9 mouse cellular contexts compared by ENCODE assay signal in the genomic region with DNA sequence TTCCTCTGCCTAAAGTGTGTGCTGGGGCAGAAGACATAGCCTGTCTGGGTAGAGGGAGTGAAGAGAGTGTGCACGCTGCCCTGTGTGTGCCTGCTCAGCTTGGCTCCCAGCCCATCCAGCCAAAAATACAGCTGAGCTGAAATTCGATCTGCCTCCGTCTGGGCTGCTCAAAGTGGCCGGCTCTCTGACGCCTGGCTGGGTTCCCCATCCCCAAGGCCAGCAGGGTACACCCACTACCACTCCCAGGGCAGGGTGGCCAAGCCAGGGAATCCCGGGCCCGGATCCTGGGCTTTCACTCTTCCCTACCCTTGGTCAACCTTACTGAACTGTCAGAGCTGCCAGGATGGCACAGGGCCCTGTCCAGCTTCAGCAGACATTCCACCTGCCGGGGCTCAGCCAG. TPM values are rescaled to one million over a fixed set of nuclear protein-coding genes. Genes with fewer than 3 reads are reported as not detected.
DNase-seq lines count a peak whose midpoint lies in the region; ATAC-seq lines count a peak whose summit lies in the region.
"Had no signal": no experiment of that assay in that cellular context is flagged by ENCODE, and none has a peak within 500 bp of the region (broad histone marks: within the 10 kb centered on the region; RNA-seq: fewer than 3 reads in every experiment).

No protein-coding gene starts in this region.

- peaks cover 16% of the 10 kb centered on the region for H3K36me3 ChIP-seq in megakaryocyte, embryonic 14.5 days (replicated peaks; ENCODE audit: low read length)
- no peaks in the 10 kb centered on the region for H3K36me3 ChIP-seq in stomach, embryonic 15.5 days

- DNase-seq in brain, adult 2 months (ENCODE audit: low read depth, low spot score): peak; percentile 53
- peak; percentile 90 for DNase-seq in gastrocnemius, postnatal 14 days
- DNase-seq in kidney, adult 8-10 months: peak; percentile 51 to 58
- DNase-seq in spleen, adult 12 weeks (ENCODE audit: low spot score): no peak

- no peak for ATAC-seq in megakaryocyte, adult 5-6 weeks (ENCODE audit: poor library complexity, severe bottlenecking)
- no peak for ATAC-seq in stomach, embryonic 15.5 days (ENCODE audit: insufficient read depth, low FRiP score, low read depth)
- no peak for ATAC-seq in monocyte, adult 5-6 weeks (replicated peaks; ENCODE audit: insufficient number of reproducible peaks, low FRiP score, low TSS enrichment, poor library complexity, severe bottlenecking)

- peaks cover 2% of the 10 kb centered on the region for H3K27me3 ChIP-seq in megakaryocyte, embryonic 14.5 days (replicated peaks)
- H3K27me3 ChIP-seq in stomach, embryonic 15.5 days (replicated peaks): no peaks in the 10 kb centered on the region

- intact Hi-C loops in gastrocnemius, postnatal 14 days (cut with DNase I; ENCODE audit: low total_unique reads): no loop called here

- H3K4me1 ChIP-seq in megakaryocyte, embryonic 14.5 days: peaks cover 94% of the 10 kb centered on the region
- H3K4me1 ChIP-seq in stomach, embryonic 15.5 days: peaks cover 76% of the 10 kb centered on the region

- whole genome bisulfite sequencing in stomach, embryonic 15.5 days: 23% methylated on average over 8 of the region's 8 CpGs

- H3K9ac ChIP-seq in stomach, embryonic 15.5 days: no peak overlapping the region

- no peaks in the 10 kb centered on the region for H3K9me3 ChIP-seq in megakaryocyte, embryonic 14.5 days
- no peaks in the 10 kb centered on the region for H3K9me3 ChIP-seq in stomach, embryonic 15.5 days

- peak overlapping the region; percentile 31 for H3K4me3 ChIP-seq in megakaryocyte, embryonic 14.5 days (replicated peaks)
- H3K4me3 ChIP-seq in stomach, embryonic 15.5 days (replicated peaks): no peak overlapping the region

- H3K4me2 ChIP-seq in stomach, embryonic 15.5 days: no peak overlapping the region

- peak overlapping the region; percentile 77 for H3K27ac ChIP-seq in stomach, embryonic 15.5 days

RNA-seq across cellular contexts. Expression of gene Acvrl1, which starts 15.2 kb away (rescaled TPM):
- polyA plus RNA-seq in megakaryocyte, embryonic 14.5 days (2012; ENCODE audit: insufficient read depth, low replicate concordance): 2.1 and 7.9 TPM in 2 replicates
- total RNA-seq in megakaryocyte, adult 5-6 weeks (2015): 6.9 and 8.2 TPM in 2 replicates
- total RNA-seq in megakaryocyte, adult 5-6 weeks (2017): 27.6 and 34.9 TPM in 2 replicates
- total RNA-seq in gastrocnemius, postnatal 14 days (2021): 10 to 100 TPM; 12.9 to 15.0 TPM
- 27.0 and 28.4 TPM in 2 replicates for polyA plus RNA-seq in stomach, embryonic 15.5 days (2015; fragmentation: Nextera tagmentation; extraction: Ambion mirVana)
- 8.5 to 20.0 TPM (median 11.2 TPM) in 3 replicates for total RNA-seq in monocyte, adult 5-6 weeks (2017)

RNA-seq across cellular contexts. Expression of gene Ankrd33, which starts 27.9 kb away (rescaled TPM):
- polyA plus RNA-seq in megakaryocyte, embryonic 14.5 days (2012; ENCODE audit: insufficient read depth, low replicate concordance): not detected in 2 replicates
- not detected in 2 replicates for total RNA-seq in megakaryocyte, adult 5-6 weeks (2015)
- total RNA-seq in megakaryocyte, adult 5-6 weeks (2017): not detected in 2 replicates
- total RNA-seq in gastrocnemius, postnatal 14 days (2021): not detected
- not detected in 2 replicates for polyA plus RNA-seq in stomach, embryonic 15.5 days (2015; fragmentation: Nextera tagmentation; extraction: Ambion mirVana)
- total RNA-seq in monocyte, adult 5-6 weeks (2017): not detected in 3 replicates
- total RNA-seq: left cerebral cortex, adult 18-20 months had no signal

RNA-seq across cellular contexts. Expression of gene Acvr1b, which starts 30.4 kb away (rescaled TPM):
- polyA plus RNA-seq in megakaryocyte, embryonic 14.5 days (2012; ENCODE audit: insufficient read depth, low replicate concordance): 6.1 and 8.2 TPM in 2 replicates
- 7.4 and 7.7 TPM in 2 replicates for total RNA-seq in megakaryocyte, adult 5-6 weeks (2015)
- total RNA-seq in megakaryocyte, adult 5-6 weeks (2017): 15.2 and 17.1 TPM in 2 replicates
- total RNA-seq in gastrocnemius, postnatal 14 days (2021): 10 to 100 TPM; 21.8 to 29.9 TPM
- polyA plus RNA-seq in stomach, embryonic 15.5 days (2015; fragmentation: Nextera tagmentation; extraction: Ambion mirVana): 8.9 and 9.9 TPM in 2 replicates
- 14.2 to 16.4 TPM (median 14.2 TPM) in 3 replicates for total RNA-seq in monocyte, adult 5-6 weeks (2017)
